Mouse (Mus musculus) hindbrain, embryonic 12.5 days (tissue): Measurements from ENCODE around the gene 4930469K13Rik. TPM values are rescaled to one million over a fixed set of nuclear protein-coding genes. Genes with fewer than 3 reads are reported as not detected.
A peak's percentile ranks its signal among the peaks of the same experiment; 100 is the strongest.

Experiments used
- ATAC-seq: fragments of 200-750 bp; cut with Nextera tagmentation; 2 replicates; pipeline ENCODE4 v1.8.0; 2017; ENCODE audit warnings: moderate TSS enrichment; ENCODE audit not compliant: low FRiP score
- H3K27ac ChIP-seq: fragments of 300-500 bp; sonication (generic); 2 replicates; pipeline ENCODE4 v1.5.1; 2016; ENCODE audit warnings: mild to moderate bottlenecking
- H3K27me3 ChIP-seq: fragments of 300-500 bp; sonication (generic); 2 replicates; pipeline ENCODE4 v1.6.1; 2016; ENCODE audit warnings: mild to moderate bottlenecking
- H3K36me3 ChIP-seq: fragments of 300-500 bp; sonication (generic); 2 replicates; pipeline ENCODE4 v1.6.1; 2016; ENCODE audit warnings: mild to moderate bottlenecking
- H3K4me1 ChIP-seq: fragments of 300-500 bp; sonication (generic); 2 replicates; pipeline ENCODE4 v1.6.1; 2016
- H3K4me2 ChIP-seq: fragments of 300-500 bp; sonication (generic); replicated peaks from 2 replicates; pipeline ENCODE4 v1.6.1; 2016; ENCODE audit warnings: mild to moderate bottlenecking
- H3K4me3 ChIP-seq: fragments of 300-500 bp; sonication (generic); 2 replicates; pipeline ENCODE4 v1.5.1; 2016; ENCODE audit warnings: mild to moderate bottlenecking
- H3K9ac ChIP-seq: fragments of 300-500 bp; sonication (generic); 2 replicates; pipeline ENCODE4 v1.6.1; 2016; ENCODE audit warnings: mild to moderate bottlenecking, moderate library complexity
- H3K9me3 ChIP-seq: fragments of 300-500 bp; sonication (generic); replicated peaks from 2 replicates; pipeline ENCODE4 v1.6.1; 2016; ENCODE audit warnings: mild to moderate bottlenecking
- WGBS: fragments of 180-500 bp; shearing (Covaris S2); methylation state at CpG from one replicate; pipeline ENCODE4 v1.1.7; 2016; 5-methylcytosine and 5-hydroxymethylcytosine counted together
- polyA plus RNA-seq: library from polyadenylated mRNA; unstranded; fragments of >200 nt; fragmentation: Nextera tagmentation; extraction: Ambion mirVana; gene quantifications from 2 replicates; pipeline ENCODE4 v1.2.1, GENCODE M21; 2016

Gene 4930469K13Rik
- polyA plus RNA-seq, 1 experiment from 2014 or later, result 4.0 TPM

- Histone ChIP-seq H3K4me3 (no peak overlapping the region), H3K9ac (no peak overlapping the region), H3K9me3 (no peaks in the 10 kb centered on the region), H3K36me3 (no peaks in the 10 kb centered on the region), H3K27ac (no peak overlapping the region), H3K27me3 (no peaks in the 10 kb centered on the region), H3K4me1 (0 out of 2 replicates have a peak, but pooled peaks cover 4% of the 10 kb centered on the region), H3K4me2 (0 out of 2 replicates have a peak overlapping the region, but pooled peaks have one; percentile 13)
- ATAC-seq, result no peak
- WGBS, result 13% methylated on average over 15 of the region's 15 CpGs
Measured at GRCm38 (mm10) chr11:34073776-34074175, 24.6 kb downstream of the 4930469K13Rik start.

DNA sequence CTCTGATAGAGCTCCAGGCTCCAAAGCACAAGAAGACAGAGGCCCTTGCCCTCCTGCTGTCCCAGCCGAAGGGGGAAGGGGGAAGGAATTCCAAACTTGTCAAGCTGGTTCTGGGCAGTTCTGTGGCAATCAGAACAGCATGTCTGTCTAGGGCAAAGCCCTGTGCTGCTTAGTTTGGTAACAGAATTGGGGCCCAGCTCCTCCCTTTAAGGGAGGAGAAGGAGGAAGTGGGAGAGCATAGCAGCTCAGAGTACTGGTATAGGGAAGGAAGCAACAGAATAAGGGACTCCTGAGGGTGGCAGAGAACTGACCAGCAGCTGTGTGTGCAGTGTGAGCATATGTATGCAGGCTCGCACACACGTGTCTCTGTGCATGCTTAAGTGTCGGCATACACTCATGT lies 26.0 kb downstream of the 4930469K13Rik start:
- H3K4me2 ChIP-seq, result no peak overlapping the region
- 0 out of 2 replicates have a peak, but pooled peaks cover 4% of the 10 kb centered on the region for H3K4me1 ChIP-seq
- H3K27me3 ChIP-seq, result no peaks in the 10 kb centered on the region
- no peak overlapping the region for H3K27ac ChIP-seq
- WGBS, result 65% methylated on average over 4 of the region's 4 CpGs
- no peak overlapping the region for H3K9ac ChIP-seq
- no peak for ATAC-seq
- no peaks in the 10 kb centered on the region for H3K36me3 ChIP-seq
- H3K9me3 ChIP-seq, result no peaks in the 10 kb centered on the region
- H3K4me3 ChIP-seq, result no peak overlapping the region

DNA sequence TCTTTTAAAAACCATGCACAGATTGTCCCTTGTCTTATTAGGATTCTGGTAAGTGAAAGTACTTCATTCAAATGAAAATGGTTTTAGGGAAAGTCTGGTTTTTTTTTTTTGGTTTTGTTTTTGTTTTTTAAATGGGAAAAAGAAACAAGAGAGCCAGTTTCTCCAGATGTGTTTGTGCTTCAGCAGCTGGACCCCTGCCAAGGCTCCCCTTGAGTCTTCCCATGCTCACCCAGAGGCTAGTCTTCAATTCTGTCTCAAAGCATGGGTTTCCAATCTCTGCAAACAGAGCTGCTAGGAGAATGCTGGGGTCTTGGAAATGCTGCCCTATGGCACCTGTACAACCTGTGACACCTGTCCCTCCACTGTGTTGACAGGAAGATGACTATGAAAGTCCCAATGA lies 27.8 kb downstream of the 4930469K13Rik start:
- H3K36me3 ChIP-seq, result no peaks in the 10 kb centered on the region
- H3K9ac ChIP-seq, result no peak overlapping the region
- no peak for ATAC-seq
- no peaks in the 10 kb centered on the region for H3K9me3 ChIP-seq
- H3K27ac ChIP-seq, result no peak overlapping the region
- 0 out of 2 replicates have a peak, but pooled peaks cover 4% of the 10 kb centered on the region for H3K4me1 ChIP-seq
- no peak overlapping the region for H3K4me2 ChIP-seq
- no peak overlapping the region for H3K4me3 ChIP-seq
- no peaks in the 10 kb centered on the region for H3K27me3 ChIP-seq

DNA sequence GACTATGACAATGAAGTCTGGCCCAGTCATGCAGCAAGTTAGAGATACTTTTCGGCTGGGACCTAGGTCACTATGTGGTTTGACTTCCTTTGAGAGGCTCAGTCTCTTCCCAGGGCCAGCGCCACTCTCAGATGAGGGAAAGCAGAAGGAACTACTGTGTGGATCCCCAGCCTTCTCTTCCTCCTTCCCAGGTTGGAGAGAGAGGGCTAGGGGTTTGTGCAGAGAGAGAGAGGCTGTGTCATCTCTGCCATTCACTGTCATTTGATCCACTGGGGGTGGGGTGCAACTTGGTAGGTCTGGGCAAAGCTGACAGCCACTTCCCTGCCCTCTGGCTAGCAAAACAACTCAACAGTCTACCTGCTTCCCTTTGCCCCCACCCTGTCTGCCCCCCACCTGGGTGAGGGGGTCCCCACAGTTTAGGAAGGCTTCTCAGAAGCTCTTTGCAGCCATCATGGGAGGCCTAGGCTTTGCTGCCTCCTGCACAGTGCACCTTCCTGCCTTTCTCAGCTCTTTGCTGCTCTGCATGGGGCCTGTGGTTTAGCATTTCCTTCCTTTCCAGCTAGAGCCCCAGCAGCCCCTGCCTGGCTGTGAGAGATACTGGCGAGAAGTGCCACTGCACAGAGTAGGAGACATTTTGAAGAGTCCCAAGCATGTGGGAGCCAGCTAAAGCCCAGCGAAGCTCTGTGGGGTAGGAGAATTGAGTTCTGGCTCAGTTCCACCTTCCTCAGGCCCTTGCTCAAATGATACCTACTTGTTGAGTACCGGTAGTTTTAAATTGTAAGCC lies 34.5 kb downstream of the 4930469K13Rik start:
- peaks cover 4% of the 10 kb centered on the region; the same call in 1 of the 2 replicates for H3K4me1 ChIP-seq
- WGBS, result 60% methylated on average over 5 of the region's 5 CpGs
- H3K9me3 ChIP-seq, result no peaks in the 10 kb centered on the region
- no peak overlapping the region for H3K9ac ChIP-seq
- no peak overlapping the region for H3K4me3 ChIP-seq
- H3K36me3 ChIP-seq, result no peaks in the 10 kb centered on the region
- ATAC-seq, result no peak
- H3K27ac ChIP-seq, result no peak overlapping the region
- H3K4me2 ChIP-seq, result no peak overlapping the region
- H3K27me3 ChIP-seq, result no peaks in the 10 kb centered on the region

GRCm38 (mm10) chr11:34063257-34063656 lies 35.1 kb downstream of the 4930469K13Rik start:
- Histone ChIP-seq H3K4me3 (no peak overlapping the region), H3K9me3 (no peaks in the 10 kb centered on the region), H3K4me1 (peaks cover 4% of the 10 kb centered on the region; the same call in 1 of the 2 replicates), H3K4me2 (no peak overlapping the region), H3K36me3 (no peaks in the 10 kb centered on the region), H3K9ac (no peak overlapping the region), H3K27ac (no peak overlapping the region), H3K27me3 (no peaks in the 10 kb centered on the region)
- no peak for ATAC-seq
- WGBS, result 65% methylated on average over 2 of the region's 2 CpGs

DNA sequence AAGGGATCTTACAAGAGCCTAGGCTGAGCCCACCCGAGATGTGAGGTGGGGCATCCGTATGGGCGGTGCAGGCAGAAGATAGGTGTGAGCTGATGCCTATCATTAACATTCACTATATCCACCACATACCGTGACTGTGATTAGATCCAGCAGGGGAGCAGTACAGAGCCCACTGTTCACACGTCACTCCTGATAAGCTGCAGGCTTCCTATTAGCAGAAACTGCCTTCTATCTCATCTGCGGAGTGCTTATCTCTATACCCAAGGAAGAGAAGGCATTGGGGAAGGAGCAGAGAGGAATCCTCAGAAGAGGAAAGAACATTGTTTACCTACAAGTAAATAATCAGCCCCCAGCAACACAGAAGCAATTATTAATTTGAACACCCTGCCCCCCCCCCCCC lies 36.6 kb downstream of the 4930469K13Rik start:
- H3K36me3 ChIP-seq, result no peaks in the 10 kb centered on the region
- H3K4me2 ChIP-seq, result no peak overlapping the region
- no peaks in the 10 kb centered on the region for H3K27me3 ChIP-seq
- no peaks in the 10 kb centered on the region for H3K9me3 ChIP-seq
- no peak overlapping the region for H3K9ac ChIP-seq
- H3K4me3 ChIP-seq, result no peak overlapping the region
- WGBS, result 68% methylated on average over 6 of the region's 6 CpGs
- peaks cover 4% of the 10 kb centered on the region; the same call in 1 of the 2 replicates for H3K4me1 ChIP-seq
- no peak for ATAC-seq
- no peak overlapping the region for H3K27ac ChIP-seq

DNA sequence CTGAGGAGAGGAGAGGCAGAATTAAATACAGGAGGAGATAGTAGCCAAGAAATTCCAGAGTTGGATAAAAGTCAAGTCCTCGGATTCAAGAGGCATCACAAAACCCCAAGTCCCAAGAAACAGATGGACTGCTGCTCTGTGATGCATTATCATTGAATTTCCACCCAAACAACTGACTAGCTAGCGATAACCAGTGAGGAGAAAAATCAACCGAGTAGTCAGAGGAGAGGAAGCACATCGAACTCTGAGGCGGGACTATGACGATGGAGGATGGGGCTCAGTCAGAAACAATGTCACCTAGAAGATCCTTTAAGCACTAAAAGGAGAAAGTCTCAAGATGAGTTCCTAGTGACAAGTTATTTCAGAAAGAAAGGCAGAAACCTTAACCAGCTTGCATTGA lies 39.4 kb downstream of the 4930469K13Rik start:
- Histone ChIP-seq H3K9ac (no peak overlapping the region), H3K27me3 (no peaks in the 10 kb centered on the region), H3K4me3 (no peak overlapping the region), H3K36me3 (no peaks in the 10 kb centered on the region), H3K4me2 (no peak overlapping the region), H3K9me3 (no peaks in the 10 kb centered on the region), H3K27ac (no peak overlapping the region), H3K4me1 (peaks cover 3% of the 10 kb centered on the region; the same call in 1 of the 2 replicates)
- ATAC-seq, result no peak
- WGBS, result 89% methylated on average over 6 of the region's 6 CpGs

DNA sequence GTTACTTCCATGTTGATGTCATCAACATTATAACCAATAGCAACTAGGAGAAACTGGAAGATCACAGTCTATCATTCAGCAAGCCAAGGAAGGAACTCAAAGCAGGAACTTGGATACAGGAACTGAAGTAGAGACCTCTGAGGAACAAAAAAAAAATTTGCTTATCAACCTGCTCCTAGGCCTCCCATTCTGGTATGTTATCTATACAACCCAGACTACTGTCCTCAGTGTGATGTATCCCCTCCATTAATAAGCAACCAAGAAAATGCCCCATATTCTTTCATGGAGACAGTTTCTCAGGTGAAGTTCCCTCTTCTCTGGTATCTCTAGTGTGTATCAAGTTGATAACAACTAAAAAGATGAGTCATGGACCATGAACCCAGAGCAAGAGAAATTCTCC lies 40.0 kb downstream of the 4930469K13Rik start:
- Histone ChIP-seq H3K9ac (no peak overlapping the region), H3K36me3 (no peaks in the 10 kb centered on the region), H3K9me3 (no peaks in the 10 kb centered on the region), H3K4me2 (no peak overlapping the region), H3K27ac (no peak overlapping the region), H3K4me3 (no peak overlapping the region), H3K27me3 (no peaks in the 10 kb centered on the region), H3K4me1 (no peaks in the 10 kb centered on the region)
- no peak for ATAC-seq

DNA sequence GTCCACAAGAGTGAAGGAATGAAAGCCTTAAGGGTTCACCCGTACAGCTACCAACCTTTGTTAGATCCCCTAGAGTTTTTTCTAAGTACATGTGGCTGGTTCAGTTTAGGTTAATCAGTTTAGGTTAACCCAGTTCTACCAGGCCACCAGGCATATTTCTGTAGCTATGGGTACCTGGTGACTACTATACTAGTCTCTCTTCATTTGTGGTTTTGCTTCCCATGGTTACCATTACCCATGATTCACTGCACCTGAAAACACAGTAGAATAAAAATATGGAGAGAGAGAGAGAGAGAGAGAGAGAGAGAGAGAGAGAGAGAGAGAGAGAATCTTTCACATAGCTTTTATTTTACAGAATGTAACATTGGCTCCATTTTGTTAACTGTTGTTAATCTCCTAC lies 41.6 kb downstream of the 4930469K13Rik start:
- Histone ChIP-seq H3K36me3 (no peaks in the 10 kb centered on the region), H3K9me3 (no peaks in the 10 kb centered on the region), H3K4me1 (no peaks in the 10 kb centered on the region), H3K4me2 (no peak overlapping the region), H3K4me3 (no peak overlapping the region), H3K27me3 (no peaks in the 10 kb centered on the region), H3K27ac (no peak overlapping the region), H3K9ac (no peak overlapping the region)
- 100% methylated on average over 1 of the region's 1 CpGs for WGBS
- ATAC-seq, result no peak

DNA sequence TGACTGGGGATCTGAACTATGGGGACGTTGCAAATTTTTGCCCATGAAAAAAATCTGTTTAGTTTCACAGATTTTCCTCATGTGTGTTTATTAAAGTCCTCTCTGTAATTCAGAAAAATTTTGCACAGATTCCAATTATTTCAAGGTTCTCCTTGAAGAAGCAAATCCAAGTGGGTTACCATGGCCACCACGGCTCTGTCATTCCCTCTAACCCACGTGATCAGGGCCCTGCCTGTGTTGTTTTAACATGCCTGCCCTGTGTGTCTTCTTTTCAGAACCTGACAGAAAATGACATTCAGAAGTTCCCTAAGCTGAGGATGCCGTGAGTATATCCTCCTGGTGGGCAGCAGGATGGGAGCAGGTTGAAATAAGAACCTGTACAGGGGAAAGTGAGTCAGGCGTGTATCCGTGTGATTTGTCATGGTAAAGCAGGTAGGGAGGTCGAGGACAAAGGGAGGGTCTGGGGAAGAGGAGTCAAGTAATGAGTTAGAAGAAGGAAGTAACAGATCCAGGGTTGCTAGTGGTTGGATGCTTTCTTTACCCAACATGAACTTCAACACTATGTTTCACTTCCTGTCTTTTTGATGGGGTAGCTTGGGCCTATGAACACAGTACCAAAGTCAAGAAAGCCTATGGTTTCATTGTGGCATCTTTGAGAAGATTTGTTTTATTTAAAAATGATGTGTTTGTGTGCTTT lies 44.2 kb downstream of the 4930469K13Rik start:
- H3K9ac ChIP-seq, result no peak overlapping the region
- no peaks in the 10 kb centered on the region for H3K9me3 ChIP-seq
- WGBS, result 83% methylated on average over 7 of the region's 7 CpGs
- H3K4me2 ChIP-seq, result no peak overlapping the region
- no peak for ATAC-seq
- H3K27me3 ChIP-seq, result no peaks in the 10 kb centered on the region
- no peak overlapping the region for H3K4me3 ChIP-seq
- no peaks in the 10 kb centered on the region for H3K4me1 ChIP-seq
- H3K27ac ChIP-seq, result no peak overlapping the region
- H3K36me3 ChIP-seq, result no peaks in the 10 kb centered on the region

DNA sequence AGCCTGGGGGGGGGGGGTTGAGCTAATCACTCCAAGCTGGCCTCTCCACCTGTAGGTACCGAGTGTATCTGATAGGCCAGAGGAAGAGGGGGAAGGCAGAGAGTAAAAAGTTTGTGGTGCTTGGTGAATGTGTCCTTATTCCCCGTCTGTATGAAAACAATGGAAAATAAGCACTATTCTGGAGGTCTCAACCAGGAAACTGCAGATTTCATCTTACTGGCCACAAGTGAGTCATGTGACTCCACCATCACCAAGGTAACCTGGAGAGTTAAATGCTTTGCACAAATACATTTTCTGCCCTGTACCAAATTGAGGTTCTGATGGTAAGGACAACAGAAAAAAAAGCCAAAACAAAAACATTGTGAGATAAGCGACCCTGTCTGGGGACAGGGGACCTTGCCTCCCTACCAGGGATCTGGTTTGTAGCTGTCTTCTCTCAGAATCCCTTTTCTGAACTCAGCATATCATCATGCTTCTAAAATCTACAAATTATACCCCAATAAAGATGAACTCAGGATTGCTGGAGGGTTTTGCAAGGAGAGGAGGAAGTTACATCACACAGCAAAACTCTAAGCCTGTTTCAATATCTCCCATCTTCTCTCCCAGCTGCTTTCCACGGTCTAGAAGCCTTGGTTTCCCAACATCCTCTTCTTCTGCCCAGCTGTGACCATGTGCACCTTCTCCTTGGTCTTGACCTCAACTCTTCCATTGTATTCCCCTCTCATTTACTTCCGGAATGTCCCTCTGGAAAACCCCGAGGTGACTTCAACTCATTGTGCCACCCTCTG lies 45.1 kb downstream of the 4930469K13Rik start:
- Histone ChIP-seq H3K27me3 (no peaks in the 10 kb centered on the region), H3K27ac (no peak overlapping the region), H3K9ac (no peak overlapping the region), H3K4me3 (no peak overlapping the region), H3K4me1 (no peaks in the 10 kb centered on the region), H3K36me3 (no peaks in the 10 kb centered on the region), H3K9me3 (no peaks in the 10 kb centered on the region), H3K4me2 (no peak overlapping the region)
- 81% methylated on average over 6 of the region's 6 CpGs for WGBS
- no peak for ATAC-seq

DNA sequence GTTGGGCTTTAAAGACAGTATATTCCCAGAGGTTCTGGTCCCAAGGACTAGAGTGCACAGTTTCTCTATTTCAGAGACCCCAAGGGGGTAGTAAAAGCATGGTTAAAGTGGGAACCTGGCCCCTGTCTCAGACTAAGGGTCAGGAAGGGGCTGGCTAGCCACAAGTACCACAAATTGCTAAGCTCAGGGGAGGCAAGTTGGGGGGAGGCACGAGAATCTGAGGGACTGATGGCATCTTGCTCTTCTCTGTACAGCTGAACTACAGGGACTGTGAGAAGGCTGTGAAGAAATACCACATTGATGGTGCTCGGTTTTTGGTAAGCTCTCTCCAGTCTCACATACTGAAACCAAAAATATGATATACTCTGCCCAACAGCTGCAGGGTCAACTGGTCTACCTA lies 47.7 kb downstream of the 4930469K13Rik start:
- no peak overlapping the region for H3K9ac ChIP-seq
- WGBS, result 64% methylated on average over 2 of the region's 2 CpGs
- no peaks in the 10 kb centered on the region for H3K9me3 ChIP-seq
- no peaks in the 10 kb centered on the region for H3K27me3 ChIP-seq
- no peaks in the 10 kb centered on the region for H3K36me3 ChIP-seq
- H3K4me3 ChIP-seq, result no peak overlapping the region
- no peaks in the 10 kb centered on the region for H3K4me1 ChIP-seq
- H3K27ac ChIP-seq, result no peak overlapping the region
- H3K4me2 ChIP-seq, result no peak overlapping the region
- ATAC-seq, result no peak
